Mouse (Mus musculus): Measurements from ENCODE around the gene Sult3a1.
"Not testable (repeated sequence)": the region's sequence is repeated elsewhere in the genome, so short reads cannot be mapped to it uniquely, and the experiment has no call there.

GRCm38 (mm10) chr10:33882411-33882810 is 24.9 kb downstream of the Sult3a1 start:
- TF ChIP-seq EP300 (IDR thresholded peaks at IDR 0.05; ENCODE audit: insufficient read depth, low read depth, low read length); CTCF (IDR thresholded peaks at IDR 0.05; ENCODE audit: low read depth, low read length): not testable (repeated sequence)
